Mouse (Mus musculus) MEL-GATA-1-ER (cell line): Measurements from ENCODE around the gene Cox6b1.
A peak's percentile ranks its signal among the peaks of the same experiment; 100 is the strongest.

Experiments
- DNase-seq: peaks from one replicate; pipeline ENCODE4 v3.0.0-alpha.2; 2012; ENCODE audit warnings: low read depth; ENCODE audit errors: extremely low read depth

Gene Cox6b1

DNA sequence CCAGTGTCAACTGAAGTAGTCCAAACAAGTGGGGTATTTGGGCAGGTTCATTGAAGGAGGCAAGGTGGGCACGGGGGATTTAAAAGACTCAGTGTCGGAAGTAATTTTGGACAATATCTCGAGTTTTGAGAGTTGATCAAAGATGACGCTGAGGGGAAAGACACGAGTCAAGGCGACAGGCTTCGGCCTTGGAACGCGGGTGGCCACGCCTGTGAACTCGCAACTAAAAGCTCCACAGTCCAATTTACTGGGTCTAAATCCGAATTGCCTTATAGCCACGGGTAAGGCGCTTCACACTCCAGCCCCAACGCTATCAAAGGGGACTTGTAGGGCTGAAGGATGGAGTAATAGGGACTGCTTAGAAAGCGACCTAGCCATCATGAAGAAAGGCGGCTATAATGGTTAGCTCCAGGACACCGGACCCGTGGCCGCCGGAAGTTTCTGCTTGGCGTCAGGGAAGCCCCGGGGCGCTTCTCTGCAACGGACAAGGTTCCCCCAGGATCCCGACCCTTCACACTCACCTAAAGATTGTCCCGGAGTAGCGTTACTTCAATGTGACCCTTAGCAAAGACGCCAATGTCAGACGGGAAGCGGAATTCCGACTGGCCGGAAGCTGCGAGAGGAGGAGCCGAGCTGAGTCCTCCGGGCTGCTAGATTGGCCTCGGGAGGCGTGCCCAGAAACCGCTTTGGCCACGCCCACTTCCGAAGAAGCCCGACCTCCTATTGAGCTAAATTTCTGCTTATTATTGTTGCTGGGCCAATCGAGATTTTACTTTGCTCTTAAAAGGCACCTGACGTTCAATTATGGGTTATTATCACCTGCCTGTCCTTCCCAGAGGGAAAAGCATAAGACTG is at the start of gene Cox6b1:
Gene Cox6b1 (minus strand): TSS at position 622 of the 855 bp plus-strand sequence.
- peak; percentile 85 for DNase-seq

DNA sequence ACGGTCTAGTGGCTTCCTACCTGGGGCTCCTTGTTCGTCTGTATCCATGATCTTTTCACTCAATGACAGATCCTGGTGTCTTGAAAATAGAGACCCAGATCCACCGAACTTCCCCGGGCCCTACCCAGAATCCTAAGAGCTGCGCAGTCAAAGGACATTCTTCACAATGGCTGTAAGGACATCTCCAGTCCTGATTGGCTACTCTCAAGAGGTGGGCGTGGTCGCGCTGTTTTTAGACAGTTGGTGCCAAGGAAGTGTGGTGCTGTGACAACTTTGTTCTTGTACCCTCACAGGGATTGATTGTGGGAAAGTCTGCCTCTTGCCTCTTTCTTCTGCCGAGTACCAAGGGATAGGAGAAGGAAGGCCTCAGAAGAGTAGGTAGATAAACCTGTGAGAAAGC is 45.5 kb upstream of the Cox6b1 start, which contains the start of gene Pmis2:
Gene Pmis2 (minus strand): TSS at position 126 of the 400 bp plus-strand sequence.
- DNase-seq = no peak

DNA sequence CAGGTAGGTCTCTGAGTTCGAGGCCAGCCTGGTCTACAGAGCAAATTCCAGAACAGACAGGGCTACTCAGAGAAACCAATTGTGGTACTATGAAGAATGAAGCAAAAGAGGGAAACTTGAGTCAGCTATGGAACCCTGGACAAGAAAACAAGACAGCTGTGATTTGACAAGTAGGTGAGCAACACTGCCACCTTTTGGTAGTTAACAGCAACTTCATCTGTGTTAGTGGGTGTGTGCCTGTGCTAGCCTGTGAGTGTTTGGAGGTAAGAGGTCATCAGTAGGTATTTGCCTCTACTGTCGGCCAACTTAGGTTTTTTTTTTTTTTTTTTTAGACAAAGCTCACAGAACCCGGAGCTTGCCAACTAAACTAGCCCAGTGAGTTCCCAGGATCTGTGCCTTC is 43.3 kb upstream of the Cox6b1 start:
- peak; percentile 46 for DNase-seq

DNA sequence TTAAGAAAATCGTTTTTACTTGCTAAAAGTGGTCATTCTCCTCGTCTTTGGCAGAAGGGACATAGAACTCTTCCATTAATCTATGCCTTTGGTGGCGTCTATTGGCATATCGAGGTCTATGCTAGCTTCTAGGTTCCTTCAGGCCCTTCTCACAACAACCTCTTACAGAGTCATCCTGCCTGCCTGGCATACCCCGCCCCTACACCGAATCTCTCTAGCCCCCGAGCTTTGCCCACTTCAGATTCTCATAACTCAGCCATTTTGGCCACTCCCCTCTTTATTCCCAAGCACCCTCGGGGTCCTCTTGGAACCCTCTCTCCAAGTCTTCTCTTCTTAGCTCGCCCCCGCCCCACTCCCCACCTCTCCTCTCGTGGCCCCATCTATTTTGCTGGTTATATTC is 39.4 kb upstream of the Cox6b1 start:
- no peak for DNase-seq

DNA sequence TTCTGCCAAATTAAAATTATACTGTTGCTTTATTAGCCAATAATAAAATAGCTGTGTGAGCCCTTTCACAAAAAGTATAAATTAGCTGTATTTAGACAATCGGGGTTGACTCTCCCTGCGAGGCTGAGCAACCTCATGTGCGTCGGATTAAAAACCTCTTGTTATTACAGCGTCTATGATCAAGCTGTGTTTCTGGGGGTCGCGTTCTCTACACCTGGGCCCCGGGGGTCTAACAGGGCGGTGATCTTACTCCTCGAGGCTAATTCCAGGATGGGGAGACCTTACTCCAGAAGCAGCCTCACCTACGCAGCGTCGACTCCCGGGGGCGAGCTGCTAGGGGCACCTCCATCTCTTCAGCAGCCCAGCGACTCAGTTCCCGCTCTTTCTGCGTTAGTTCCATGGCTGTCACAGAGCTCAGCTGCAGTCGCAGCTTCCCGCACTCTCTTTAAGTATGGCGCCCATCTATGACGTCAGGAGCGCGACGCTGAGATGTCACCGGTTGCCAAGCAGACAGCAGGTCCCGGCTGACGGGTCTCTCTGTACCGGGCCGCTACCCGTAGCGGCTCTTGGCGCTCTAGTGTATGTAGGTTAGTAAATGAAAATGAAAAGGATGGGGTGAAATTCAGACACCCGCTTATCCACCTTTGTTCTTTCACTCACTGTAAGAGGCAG is 38.7 kb upstream of the Cox6b1 start, which contains the start of gene Haus5:
Gene Haus5 (minus strand): TSS at position 466 of the 672 bp plus-strand sequence.
- DNase-seq = peak; percentile 88

DNA sequence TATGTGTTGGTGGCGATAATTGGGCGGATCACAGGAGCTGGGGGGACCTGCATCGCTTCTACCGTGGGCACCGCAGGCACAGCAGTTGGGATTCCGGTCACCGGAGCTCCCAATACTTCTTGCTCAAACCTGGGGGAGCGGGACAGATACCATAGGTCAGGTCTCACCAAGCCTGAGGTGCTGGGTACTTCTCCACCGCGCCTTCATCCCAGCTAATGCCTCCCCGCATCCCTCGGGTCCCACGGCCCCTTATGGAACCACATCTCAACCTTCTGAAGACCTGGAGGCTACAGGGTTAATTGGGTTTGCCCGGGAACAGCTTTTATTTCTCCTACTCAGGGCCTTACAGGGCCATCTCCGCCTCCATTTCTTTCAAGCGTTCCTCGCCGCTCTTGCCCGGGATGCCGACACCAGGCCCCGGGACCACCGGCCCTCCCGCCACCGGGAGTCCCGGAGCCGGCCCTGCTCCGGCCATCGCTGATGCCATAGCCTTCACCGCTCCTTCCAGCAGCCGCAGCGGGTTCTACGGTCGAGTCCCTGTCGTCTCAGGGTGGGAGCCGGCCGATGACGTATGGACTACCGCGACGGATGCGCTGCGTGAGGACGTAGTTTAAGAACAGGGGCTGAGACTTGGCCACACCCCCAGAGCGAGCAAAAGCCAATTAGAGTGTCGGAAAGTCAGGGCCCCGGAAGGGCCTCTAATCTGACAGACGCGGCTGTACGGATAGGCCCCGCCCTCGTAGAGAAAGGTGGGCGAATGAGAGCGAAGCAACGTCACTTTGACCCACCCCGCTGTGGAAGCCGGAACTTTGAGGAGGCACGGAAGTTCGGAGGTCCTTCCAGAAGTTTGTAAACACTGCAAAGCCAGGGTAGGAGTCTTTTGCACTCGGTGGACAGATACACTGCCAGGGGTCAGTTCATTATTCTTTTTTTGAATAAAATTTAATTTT is 23.9 kb upstream of the Cox6b1 start, which contains the start of gene Rbm42:
Gene Rbm42 (minus strand): TSS at position 727 of the 950 bp plus-strand sequence.
- peak; percentile 98 for DNase-seq

DNA sequence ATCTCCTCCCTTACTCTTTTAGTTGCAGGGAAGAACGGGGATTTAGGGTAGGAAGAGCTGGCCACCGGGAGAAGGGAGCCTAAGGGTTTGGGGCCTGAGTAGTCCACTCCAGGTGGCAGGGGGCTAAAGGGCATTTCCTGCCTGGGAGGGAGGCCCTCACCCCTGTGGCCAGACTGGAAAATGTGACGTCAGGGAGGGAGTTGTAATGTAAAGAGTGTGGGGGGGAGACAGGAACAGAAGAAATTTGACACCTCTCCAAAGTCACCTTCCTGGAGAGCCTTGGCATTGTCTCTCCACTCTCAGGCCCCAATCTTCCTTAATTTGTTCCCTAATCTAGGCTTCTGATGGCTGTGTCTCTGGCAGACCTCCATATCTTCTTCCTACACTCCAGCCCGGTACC is 13.1 kb upstream of the Cox6b1 start:
- DNase-seq = no peak

DNA sequence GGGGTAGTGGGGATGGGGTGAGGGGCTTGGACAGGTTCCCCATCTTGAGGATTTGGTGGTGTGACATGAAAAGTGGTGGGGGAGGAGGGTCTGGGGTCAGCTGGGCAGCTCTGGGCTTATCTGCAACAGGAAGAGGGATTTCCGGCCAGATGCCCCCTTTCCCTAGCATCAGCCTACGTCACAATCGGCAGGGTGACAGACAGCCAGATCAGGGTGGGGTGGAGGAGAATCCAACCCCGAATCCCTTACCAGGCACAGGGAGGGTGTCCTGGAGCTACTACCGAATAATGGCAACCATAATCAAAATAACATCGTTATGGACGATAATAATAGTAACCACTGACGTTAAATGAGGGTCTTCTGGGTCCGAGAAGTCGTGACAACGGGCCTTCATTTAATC is 10.4 kb upstream of the Cox6b1 start:
- no peak for DNase-seq

DNA sequence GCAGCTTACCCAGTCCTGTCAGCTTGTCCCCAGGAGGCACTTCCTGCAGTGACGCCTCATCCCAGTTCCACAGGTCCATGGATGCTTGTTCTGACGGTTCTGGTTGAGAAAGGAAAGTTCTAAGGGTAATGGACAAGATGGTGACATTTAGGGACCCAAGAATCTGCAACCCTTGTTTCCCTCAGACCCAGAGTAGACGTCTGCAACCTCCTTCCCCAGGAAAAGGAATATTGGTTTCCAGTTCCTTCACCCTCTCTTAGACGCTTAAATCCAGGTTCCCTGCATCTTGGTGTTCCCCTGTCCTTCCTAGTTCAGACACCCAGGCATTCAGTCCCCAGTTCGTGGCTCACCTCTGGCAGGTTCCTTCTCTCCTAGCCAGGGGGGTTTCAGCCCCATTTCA is 9.8 kb upstream of the Cox6b1 start, which contains the start of gene Etv2:
Gene Etv2 (minus strand): TSS at position 101 of the 400 bp plus-strand sequence.
- no peak for DNase-seq

DNA sequence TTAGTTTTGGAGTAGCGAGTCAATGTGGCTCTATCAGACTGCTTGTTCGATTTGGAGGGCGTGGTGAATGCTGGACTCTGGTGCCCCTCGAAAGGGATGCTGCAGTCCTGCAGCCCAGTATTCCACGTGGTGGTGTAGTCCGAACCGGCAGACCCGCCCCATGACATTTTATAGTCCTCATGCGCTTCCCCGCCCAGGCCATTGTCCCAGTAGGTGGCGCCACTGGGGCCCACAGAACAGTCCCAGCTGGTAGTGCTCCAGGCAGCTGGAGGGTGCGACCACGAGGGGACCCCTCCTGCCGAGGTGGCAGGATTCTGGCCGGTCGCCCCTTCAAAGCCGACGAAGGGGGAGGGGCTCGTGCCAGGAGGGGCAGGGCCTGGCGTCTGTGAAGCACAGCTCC is 8.7 kb upstream of the Cox6b1 start:
- DNase-seq = peak; percentile 45

DNA sequence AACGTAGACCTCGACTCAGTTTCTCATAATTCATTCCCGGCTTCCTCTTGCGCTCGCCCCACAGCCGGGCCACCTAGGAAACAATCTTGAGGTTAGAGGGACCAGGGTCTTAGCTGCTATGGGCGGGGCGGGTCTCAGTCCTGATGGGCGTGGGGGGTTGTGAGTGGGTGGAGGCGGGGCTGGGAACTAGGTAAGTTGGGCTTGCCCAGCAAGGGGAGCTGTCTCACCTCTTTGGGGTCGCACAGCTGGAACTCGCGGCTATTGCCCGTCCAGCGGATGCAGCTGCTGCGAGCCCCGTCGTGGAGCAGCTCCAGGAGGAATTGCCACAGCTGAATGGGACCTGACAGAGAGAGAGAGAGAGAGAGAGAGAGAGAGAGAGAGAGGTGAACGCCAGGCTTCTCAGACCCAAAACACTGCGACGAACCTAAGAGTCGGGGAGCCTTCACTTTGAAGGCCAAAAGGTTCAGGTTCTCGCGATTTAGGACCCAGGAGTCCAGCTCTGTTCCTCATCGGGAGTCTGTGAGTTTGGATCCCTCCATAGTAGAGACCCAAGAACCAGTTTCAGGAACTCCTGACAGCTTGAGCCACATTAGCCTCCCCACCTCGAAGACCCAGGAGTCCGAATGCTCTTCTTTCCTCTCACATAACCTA is 7.9 kb upstream of the Cox6b1 start:
- no peak for DNase-seq

DNA sequence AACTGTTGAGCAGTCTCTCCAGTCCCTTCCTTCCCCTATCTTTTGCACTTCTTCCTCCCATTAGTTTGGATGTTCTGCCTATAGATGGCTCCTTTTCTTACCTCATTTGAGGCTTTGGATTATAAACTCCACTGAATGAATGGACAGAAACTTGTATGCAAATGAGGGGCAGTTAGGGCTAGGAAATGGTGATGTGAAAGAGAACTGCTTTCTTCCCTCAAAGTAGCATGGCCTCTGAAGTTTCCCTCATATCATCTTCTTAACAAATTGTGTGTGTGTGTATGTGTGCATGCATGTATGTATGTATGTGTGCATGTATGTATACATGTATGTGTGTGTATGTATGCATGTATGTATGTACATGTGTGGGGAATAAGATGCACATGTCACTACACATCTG is 3.1 kb upstream of the Cox6b1 start:
- no peak for DNase-seq

DNA sequence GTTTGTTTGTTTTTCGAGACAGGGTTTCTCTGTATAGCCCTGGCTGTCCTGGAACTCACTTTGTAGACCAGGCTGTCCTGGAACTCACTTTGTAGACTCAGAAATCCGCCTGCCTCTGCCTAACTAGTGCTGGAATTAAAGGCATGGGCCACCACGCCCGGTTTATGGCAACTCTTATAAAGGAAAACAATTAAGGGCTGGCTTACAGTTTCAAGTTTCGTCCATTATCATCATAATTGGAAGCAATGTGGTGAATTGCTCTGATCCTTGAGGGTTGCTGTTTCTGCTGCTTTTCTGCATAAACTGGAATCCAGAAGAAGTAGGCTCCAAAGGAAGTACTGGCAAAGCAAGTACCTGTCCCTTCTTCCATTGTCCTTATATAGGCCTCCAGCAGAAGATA is 696 bp upstream of the Cox6b1 start:
- DNase-seq = no peak

DNA sequence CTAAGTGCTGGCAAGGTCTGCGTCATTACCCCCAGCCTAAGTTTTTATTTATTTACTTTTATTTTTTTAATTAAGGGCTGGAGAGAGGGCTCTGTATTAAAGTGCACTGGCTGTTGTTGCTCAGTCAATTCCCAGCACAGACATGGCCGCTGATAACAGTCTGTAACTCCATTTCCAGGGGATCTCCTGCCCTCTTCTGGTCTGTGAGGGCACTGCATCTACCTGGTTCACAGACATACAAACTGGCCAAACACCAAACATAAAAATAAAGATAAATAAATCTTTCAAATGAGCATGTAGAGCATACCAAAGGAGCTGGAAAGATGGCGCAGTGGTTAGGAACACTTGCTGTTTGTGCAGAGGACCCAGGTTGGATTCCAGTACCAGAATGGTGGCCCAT is 6.7 kb downstream of the Cox6b1 start:
- DNase-seq = no peak

DNA sequence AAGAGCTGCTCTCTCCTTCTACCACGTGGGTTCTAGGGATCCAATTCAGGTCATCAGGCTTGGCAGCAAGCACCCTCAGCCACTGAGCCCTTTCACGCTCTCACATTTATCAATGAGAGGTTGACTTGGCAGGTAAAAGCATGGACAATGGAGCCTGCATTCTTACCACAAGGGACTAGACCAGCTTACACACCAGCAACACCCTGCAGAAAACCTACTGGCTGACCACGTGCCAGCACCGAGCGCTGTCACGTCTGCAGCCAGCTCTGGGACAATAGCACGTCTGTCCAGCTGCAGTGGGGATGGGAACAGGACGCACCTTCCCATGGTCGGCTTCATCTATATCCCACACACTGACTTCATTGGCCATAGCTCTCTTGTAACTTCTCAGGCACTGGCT is 7.3 kb downstream of the Cox6b1 start:
- DNase-seq = no peak

DNA sequence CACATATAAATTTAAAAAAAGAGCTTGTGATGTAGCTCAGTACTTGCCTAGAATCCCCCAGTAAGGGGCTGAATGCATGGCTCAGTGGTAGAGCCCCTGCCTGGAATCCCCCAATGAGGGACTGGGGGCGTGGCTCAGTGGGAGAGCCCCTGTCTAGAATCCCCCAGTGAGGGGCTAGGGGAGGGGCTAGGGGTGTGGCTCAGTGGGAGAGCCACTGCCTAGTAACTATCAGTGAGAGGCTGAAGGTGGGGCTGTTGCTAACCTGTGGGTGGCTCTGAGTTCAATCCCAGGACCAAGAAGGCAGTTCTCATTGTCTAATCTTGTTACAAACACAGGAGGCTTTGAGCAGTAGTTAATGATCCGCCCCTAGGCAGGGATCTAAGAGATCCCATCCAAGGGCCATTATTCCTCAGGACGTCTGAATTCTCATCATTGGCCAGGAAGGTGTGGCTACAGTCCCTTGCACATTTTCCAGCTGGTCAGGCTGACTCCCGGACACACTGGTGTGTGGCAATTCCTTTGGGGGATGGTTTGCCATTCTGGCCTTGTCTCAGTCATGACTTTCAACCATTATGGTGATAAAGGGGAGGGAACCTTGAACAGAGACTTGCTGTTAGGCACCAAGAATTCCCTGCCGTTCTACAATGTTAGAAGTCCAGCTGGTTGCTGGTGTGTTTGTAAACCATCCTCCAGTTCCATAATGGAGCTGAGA is 10.7 kb downstream of the Cox6b1 start:
- no peak for DNase-seq

DNA sequence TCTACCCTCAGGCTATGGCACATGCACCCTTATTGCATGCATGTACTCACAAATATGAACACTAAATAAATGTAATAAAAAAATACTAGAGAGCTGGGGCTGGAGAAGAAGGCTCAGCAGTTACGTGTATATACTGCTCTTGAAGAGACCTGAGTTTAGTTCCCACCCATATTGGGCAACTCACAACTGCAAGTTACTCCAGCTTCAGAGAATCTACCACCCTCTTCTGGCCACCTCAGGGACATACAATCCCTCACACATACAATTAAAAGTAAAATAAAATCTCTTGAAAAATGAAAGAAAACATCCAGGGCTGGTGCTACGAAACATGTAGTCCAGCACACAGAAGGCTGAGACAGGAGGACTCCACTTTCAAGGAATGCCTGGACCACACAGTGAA is 11.5 kb downstream of the Cox6b1 start:
- DNase-seq = peak; percentile 50

DNA sequence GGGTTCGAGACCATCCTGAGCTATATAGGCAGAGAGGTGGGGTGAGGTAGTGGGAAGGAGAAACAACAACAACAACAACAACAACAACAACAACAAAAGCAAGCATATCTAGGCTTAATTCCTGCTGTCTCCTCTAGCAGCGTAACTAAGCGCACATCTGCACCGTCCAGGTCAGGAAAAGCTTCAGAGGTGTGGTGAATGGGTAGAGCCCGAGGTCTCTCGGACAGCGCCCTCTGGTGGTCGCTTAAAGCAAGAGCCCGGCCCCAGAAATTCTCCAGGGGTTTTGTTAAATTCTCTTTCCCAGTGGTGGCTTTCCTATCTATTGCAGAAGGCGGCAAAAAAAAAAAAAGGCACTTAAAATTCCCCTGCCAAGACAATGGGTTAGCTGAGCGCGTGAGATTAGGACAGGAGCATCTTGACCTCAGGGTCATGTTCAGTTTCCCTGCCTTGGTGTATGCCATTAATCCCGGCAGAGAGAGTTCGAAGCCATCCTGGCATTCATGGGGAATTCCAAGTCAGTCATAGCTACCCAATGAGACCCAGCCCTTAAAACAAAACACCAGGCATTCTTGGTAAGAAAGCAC is 12.3 kb downstream of the Cox6b1 start:
- no peak for DNase-seq

DNA sequence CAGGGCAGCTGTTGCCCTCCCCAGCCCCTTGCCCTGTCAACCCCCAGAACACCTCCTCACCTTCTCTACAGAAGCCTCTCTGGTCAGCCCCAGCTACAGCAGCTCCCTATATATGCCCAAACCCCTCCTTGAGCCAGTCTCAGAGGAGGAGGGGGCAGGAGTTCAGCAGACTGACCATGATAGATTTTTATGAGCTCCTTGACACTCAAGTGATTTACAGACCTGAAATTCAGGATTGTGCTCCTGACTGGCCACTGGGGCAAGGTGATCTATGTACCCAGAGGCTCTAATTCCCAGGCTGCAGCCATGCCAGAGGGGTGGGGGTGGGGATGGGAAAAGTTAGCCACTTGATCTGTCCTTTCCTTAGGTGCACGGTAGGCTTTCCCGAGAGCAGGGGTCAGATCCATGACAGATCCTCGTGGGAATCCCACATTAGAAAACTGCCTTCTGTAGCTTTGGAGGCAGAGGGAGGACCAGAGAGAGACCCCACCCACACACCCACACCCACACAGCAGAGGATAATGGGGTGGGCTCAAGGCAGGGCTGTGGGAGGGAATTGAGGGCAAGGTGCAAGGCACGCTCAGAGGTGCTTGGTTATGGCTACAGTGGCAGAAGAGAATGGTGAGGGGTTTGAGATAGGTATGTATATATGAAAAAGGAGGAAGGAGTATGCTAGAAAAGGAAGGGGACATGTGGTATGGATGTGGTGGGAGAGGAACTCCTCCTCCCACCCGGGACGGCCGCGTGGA is 13.1 kb downstream of the Cox6b1 start, which contains the start of gene Upk1a:
Gene Upk1a (minus strand): TSS at position 194 of the 749 bp plus-strand sequence.
- no peak for DNase-seq
